Mouse (Mus musculus) left cerebral cortex, postnatal 36 days (tissue): ENCODE data around the gene Nmnat3. TPM values are rescaled to one million over a fixed set of nuclear protein-coding genes. Genes with fewer than 3 reads are reported as not detected.
"Not testable (repeated sequence)": the region's sequence is repeated elsewhere in the genome, so short reads cannot be mapped to it uniquely, and the experiment has no call there.

Experiments
- DNase-seq, 2 experiments: peaks; one replicate each; pipeline ENCODE4 v3.0.0; 2021 to 2022; ENCODE audit warnings: low spot score in 2 of 2, mixed read lengths in 1 of 2
- intact Hi-C: fragments of 180-260 bp; cut with DNase I; formaldehyde crosslinking; loops from one replicate; pipeline ENCODE4 v1.15.1; 2025
- total RNA-seq, 2 experiments: library from RNA; stranded (reverse); gene quantifications; 2 replicates each; pipeline ENCODE4 v1.2.3; 2021

Nmnat3 gene
- 1 to 10 TPM; 2.1 to 2.7 TPM for total RNA-seq

DNA sequence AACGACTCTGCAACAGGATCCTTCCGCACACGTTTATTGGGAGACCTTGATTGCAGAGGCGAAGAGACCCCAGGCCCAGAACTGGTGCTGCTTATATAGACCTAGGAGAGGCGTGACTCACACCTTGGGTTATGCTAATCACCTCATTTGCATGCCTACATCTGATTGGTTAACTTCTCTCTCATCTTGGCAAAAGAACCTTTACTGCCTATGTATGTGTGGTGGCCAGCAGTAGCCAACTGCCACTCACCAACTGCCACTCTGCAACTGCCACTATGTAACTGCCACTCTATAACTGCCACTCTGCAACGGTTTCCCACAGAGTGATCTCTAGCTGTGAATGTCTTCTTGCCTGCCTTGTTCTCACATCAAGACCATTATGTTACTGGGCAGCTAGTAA lies at the start of gene Nmnat3:
Gene Nmnat3, plus strand, starts transcription at position 301 of the 400 bp plus-strand sequence.
- DNase-seq, intact Hi-C loops: not testable (repeated sequence)

DNA sequence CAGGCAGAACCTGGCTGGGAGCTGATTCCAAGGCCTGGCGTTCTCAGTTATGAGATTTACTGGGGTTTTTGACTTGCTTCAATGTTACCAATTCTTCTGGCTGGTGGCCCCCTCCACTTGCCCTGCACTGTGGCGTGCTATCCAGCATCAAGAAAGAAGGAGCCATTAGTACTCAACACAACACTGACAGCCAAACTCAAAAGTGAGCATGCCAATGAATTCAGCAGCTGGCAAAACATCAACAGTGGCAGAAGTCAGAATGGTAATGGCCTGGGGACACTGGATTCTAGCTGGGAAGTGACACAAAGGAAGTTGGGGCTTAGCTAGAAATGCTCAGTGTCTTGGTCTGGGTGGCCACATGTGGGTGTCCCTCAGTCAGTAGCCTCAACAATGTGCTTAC lies 43.8 kb upstream of the Nmnat3 start:
- no peak for DNase-seq
- intact Hi-C loops = loop anchor here (5.0 to 10.0 kb wide), 2 partner anchors 211 to 949 kb away; partner anchors contain the start of gene Clstn2

DNA sequence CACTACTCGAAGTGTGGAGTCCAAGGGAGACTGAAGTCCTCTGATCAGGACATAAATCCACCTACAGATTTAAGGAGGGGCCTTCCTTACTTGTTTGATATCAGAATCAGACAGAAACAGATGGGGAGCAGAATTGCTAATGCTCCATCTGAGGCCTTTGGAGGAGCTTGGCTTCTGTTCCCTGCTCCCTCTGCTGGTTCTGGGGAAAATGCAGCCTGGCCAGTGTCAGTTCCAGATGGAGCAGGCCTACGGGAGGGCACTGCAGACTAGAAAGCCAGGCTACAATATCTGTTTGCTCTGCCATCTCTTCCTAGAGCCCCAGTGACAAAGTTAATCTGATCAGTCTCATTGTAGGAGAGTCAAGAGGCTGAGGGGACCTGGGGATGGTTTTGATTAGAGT lies 43.0 kb upstream of the Nmnat3 start:
- DNase-seq = peak; percentile 46 to 56
- intact Hi-C loops = loop anchor here (5.0 to 10.0 kb wide), 2 partner anchors 212 to 949 kb away; partner anchors contain the start of gene Clstn2

DNA sequence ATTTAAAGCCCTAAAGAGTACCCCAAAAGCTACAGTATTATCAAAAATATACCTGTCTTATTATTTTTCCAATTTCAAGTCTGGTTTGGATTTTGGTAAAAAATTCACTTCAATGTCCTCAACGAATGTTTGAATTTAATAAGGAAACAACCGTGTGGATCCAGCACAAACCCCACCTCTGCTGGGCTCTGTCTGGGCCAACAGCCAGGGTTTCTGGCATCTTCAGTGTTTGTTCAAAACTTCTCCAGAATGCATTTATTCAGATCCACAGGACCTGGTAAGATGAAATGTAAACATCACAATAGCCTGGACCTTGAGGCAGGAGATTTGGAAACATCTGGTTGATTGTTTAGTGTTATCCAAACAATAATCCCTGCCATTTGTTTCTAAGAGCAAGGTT lies 42.0 kb upstream of the Nmnat3 start:
- no peak for DNase-seq
- intact Hi-C loops = loop anchor here (10.0 kb wide), 1 partner anchor 950 kb away; no protein-coding TSS in a partner anchor

DNA sequence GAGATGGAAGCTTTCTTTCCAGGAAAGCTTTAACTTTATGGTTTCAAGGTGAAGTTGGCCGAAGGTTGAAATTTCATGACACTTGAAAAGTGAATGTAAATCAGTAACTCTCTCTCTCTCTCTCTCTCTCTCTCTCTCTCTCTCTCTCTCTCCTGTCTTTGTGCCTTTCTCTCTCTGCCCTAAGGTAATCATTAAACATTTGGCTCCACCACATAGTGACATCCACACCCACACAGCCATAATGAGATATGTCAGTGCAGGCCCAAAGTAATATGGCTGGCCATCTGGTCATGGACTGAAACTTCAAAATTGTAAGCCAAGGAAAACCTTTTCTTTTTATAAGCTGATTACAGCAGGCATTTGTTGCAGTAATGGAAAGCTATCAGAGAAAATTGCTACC lies 40.9 kb upstream of the Nmnat3 start:
- intact Hi-C loops = loop anchor here (10.0 kb wide), 1 partner anchor 952 kb away; no protein-coding TSS in a partner anchor
- no peak for DNase-seq

DNA sequence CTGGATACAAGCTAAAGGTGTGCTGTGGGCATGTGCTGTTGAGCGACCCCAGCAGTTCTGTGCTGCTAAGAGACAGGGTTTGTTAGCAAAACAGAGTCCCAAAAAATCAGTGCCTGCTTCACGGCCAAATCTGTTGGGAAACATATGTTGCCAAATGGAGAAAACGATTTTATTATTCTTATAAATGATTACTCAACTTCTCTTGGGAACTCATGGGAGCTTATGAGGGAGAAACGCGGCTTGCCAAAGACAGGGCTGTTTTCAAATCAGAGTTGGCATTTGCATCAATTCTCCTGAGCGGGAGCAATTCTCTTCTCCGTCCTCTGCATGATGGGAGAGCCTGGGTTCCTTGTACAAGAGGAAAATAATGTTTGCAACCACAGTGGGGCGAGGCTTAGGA lies 27.0 kb upstream of the Nmnat3 start:
- DNase-seq = no peak
- intact Hi-C loops = no loop called here

DNA sequence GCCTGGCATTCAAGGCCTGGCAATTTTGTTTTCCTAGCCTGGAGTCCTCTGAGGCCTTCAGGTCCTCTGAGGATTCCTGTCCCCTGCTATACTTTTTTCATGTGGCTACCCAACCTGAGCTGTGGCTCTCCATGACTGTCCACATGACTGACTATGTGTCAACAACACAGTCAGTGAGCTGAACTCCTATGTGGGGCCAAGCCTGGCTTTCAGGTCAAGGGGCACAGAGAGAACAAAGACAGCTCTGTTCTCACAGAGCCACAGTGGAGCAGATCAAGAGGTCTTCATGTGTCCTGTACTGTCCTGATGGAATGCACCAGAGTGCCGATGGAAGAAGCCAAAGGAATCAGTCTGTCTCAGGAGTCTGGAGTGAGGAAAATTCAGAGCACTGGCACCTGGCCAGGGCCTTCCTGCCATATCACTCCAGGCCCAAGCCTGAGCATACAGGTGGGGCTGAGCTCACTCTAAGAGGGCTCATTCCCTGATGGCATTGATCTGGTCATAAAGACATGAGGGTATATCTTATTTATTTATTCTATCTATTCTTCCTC lies 25.7 kb upstream of the Nmnat3 start:
- DNase-seq = no peak
- intact Hi-C loops = no loop called here

DNA sequence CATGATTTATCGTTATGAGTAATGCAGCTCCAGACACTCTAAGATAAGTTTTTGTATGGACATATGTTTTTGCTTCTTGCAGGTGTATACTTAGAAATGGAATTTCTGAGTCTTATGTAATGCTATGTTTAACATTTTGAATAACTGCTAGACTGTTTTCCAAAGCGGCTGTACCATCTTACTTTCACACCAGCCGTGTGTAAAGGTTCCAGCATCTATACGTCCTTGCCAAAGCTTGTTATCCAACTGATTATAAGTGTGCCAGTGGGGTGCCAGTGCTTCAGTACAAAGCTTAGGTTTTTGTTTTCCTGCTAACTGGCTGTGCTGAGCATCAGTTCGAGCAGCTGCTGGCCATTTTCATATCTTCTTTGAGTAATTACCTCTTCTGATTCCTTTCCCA lies 22.3 kb upstream of the Nmnat3 start:
- intact Hi-C loops = no loop called here
- no peak for DNase-seq

DNA sequence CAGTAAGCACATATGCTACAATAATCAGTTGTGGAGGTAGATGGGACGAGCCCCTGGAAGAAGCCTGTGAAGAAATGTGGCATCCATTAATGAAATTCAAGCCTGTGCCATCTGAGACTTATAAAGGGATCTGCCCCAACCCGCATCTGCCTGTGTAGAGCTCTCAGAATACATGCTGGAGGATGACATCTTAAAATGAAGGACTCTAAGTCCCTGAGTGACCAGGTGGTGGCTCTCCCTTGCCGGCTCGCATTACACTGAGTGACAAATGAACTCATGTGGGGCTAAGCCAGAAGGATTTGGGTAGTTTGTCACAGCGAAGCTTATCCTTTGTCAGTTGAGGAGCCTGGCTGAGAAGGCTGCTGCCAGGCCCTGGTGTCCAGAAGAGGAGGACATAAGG lies 14.5 kb upstream of the Nmnat3 start:
- intact Hi-C loops = no loop called here
- DNase-seq = no peak

DNA sequence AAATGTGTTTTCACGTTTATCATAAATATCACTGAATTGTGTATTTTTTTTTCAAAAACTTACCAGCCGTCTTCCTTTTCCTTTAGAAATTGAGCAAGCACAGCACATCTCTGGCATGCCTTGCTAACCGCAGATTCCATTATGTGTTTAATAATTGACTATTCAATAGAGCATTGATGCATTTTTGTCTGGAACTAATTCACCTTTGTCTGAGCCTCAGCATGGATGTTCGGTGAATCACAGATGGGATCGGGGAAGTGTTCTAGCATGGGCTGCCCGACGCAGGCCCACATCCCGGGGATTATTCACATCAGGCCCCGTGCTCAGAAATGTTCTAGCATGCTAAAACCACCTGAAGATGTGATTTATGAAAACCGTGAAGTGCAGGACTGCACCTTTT lies 12.2 kb upstream of the Nmnat3 start:
- intact Hi-C loops = no loop called here
- DNase-seq = no peak

DNA sequence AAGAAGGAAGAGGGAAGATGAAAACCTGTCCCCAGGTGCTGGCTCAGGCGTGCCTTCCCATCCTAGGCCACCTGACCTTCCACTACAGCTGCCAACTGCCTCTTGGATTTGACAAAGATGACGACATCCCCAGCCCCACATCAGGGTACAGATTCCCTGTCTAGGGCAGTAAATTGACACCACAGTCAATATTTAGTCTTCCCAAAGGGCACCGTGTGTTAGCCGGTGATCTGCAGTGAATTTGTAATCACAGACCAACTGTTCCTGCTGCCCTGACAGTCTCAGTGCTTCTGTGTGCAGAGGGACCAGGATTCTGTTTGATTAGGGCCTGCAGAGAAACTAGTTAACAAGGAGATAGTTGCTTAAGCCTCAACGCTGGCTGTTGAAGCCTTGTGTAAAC lies 7.1 kb upstream of the Nmnat3 start:
- intact Hi-C loops = no loop called here
- no peak for DNase-seq

DNA sequence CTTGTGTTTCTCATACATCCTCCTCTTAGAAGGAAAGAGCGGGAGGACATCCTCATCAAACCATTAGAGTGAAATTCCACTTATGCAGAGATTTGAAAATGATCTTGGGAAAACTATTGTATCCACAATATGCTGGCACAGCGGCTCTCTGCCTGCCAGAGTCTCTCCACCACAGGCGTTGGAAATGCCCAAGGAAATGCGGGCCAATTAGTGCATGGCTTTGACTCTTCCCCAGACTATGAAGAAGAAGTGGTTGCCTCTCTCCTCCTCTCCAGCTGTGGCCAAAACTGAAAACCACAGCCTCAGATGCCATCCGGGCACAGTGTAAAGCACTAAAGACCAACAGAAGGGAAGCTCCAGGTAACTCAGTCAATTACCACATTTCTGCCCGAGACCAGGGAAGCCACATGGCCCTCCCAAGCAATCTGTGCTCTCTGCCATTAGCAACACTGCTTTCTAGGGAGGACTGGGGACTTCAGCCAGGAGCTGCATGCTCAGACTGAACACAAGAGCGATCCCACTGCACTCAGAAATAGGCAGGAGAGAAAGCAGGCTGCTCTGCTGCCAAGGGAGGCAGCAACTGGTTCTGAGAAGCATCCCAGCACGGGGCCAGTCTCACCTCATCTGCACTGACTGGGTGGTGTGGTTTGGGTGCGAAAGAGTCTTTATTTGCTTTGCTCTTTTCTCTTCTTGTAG lies 1.5 kb upstream of the Nmnat3 start:
- intact Hi-C loops = no loop called here

DNA sequence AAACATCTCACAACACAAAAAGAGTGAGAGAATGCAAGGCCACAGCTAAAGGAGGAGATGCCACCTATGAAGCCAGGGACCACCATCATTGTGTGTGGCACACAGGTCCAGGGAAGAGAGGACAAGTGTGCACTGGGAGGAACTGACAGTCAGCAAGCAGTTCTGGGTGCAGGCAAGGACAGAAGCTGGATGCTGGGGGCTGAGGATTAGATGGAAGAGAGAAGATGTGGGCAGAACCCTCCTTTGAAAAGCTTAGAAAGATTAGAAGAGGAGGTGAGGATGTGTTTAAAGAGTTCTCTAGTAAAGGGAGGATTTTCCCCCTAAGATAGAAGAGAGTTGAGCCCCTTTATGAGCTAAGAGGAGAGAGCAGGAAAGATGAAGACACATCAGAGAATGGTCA lies 2.4 kb downstream of the Nmnat3 start:
- intact Hi-C loops = no loop called here
- no peak for DNase-seq

More for the DNA sequence above, 1.5 kb upstream of the Nmnat3 start:
- no peak for DNase-seq

DNA sequence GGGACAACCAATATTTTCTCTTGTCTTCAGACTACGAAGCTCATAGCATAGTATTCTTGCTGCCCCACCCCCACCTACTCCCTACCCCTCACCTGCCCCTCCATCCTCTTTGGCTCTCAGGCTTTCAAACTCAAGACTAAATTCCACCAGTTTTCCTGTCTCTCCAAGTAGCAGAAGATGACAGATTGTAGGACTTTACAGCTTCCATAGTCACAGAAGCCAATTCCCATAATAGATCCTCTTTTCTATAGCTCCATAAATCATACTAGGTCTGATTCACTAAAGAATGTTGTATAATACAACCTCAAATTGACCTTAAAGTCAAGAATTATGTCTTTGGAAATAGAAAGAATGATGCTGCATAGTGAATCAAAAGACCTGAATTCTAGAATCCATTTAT lies 3.4 kb downstream of the Nmnat3 start:
- intact Hi-C loops = no loop called here
- DNase-seq = no peak

DNA sequence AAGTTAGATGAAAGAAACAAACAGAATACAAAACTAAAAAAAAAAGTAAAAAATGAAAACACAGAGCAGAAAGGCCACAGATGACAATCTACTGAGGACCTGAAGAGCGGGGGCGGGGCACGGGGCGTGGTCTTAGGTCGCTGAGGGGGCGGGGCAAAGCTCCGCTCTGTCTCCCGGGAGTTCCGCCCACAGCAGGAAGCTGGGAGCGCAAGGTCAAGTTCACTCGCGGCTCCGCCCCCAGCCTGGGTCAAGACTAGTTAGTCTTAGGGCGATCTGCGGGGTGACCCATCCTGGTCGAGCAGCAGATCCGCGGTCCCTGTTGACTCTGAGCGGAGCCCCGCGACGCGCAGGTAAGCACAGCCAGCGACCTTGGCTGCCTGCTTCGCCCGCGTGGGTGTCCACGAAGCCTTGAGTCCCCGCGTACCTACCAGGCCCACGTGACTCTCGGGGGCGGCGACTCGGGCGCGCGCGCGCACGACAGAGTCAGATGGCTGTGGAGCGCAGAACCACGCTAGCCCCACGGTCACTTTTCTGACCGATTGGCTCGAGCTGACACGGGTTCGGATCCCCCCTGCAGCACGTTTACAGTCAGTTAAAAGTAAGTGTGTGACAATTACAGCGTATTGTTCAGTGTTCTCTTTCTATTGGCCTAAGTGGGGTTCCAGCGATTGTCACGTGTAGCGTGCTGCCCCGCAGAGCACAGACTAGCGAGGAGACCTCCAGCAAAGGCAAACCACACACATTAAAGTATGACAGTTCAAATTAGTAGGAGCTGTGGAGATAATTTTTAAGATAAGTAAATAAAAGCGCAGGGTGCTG lies 9.4 kb downstream of the Nmnat3 start:
- DNase-seq = peak; percentile 72 to 75
- intact Hi-C loops = no loop called here

DNA sequence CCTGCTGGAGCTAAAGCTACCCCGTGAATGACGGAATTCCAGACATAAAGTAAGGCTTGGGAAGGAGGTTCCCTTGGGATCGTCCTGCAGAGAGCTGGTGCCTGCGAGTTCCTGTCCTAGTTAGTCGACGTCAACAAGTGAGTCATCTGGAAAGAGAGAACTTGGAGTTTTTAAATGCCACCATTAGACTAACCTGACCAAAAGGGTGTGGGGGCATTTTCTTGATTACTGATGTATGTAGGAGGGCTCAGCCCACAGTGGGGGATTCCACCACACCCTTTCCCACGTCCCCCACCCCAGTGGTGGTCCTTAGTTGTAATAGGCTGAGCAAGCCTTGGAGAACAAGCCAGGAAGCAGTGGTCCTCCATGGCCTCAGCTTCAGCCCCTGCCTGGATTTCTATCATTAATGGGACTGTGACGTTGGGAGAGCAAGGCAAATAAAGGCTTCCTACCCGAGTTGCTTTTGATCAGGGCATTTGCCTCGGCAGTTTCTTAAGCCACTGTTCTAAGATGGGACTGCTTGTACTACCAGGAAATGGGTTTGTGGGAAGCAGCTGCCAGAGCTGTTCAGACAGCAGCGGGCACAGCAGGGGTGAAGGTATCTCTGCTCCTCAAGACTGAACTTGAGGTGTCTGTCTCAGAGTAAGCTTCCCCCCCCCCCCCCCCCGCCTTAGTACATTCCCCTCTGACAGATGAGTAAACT lies 10.2 kb downstream of the Nmnat3 start:
- no peak for DNase-seq
- intact Hi-C loops = no loop called here

DNA sequence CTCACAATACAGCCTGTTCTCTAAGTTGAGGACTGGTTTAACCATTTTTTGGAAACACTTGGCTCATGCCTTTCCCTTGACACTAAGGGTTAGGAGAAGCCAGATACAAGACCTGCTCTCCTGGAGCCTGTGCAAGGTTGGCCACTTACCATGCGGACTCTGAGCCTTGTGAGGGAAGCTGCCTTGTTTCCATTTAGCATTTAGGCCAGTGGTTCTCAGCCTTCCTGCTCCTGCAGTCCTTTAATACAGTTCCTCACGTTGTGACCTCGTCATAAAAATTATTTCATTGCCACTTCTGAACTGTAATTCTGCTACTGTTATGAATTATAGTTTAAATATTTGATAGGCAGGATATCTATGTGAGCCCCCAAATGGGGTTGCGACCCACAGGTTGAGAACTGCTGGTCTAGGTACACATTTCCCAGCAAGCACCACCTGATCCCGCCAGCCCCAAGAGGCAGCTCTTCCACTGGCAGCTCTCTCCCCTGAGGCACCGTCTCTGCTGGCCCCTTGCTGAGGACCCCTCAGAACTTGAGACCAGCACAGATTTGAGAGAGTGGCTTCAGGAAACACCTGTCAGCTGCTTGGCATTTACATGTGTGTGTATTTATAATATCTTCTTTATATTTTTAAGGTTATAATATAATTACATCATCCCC lies 10.8 kb downstream of the Nmnat3 start:
- intact Hi-C loops = no loop called here
- DNase-seq = no peak

DNA sequence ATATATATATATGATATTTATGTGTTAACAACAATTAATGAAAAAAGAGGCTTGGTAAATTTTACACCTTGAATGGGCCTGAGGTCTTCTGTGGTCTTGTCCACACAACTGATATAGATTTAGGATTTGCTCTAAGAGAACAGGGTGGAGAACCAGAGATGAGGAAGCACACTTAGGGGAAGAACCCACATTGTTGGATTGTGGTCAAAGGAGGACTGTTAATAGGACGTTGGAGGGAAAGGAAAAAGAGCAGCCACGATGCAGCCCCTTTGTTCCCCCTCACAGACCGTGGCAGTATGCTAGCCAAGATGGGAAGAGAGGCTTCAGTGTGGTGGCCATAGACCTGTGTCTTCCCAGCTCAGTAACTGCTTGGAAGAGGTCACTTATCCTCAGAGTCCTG lies 11.5 kb downstream of the Nmnat3 start:
- no peak for DNase-seq
- intact Hi-C loops = no loop called here

DNA sequence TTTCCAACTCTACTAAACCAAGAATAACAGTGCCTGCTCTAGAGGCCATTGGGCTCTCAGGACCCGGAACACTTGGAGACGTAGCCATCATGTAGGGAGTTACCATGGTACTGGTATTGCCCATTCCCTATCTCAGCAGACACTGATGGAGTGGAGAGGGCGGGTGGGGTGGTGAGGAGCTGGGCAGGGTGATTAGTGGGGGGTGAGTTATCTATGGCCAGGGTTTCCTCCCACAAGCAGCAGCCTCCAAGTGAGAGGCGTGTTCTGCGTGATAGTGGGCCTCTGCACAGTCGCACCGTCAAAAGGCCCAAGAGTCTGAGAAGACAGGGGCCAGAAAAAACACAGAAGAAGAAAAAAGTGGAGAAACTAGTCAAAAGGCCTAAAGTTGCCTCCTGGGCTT lies 12.0 kb downstream of the Nmnat3 start:
- DNase-seq = no peak
- intact Hi-C loops = no loop called here

DNA sequence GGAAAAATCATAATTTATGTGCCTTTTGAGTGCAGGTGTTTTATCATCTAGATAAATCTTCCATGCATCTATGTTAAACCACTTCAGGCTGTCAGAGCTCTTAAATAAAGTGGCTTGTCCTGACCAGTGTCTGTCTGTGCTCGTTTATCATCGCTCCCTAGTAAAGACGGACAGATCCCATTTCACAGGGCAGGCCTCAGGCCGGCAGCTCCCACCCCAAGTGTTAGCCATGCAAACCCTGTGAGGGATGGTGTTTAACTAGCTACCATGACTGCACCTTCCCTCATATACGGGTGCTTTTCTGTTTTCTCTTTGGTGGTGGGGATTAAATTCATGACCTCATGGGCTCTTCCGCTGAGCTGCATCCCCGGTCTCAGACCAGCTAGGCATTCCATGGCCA lies 13.3 kb downstream of the Nmnat3 start:
- DNase-seq = no peak
- intact Hi-C loops = no loop called here
